Mouse (Mus musculus) left cerebral cortex, postnatal 14 days (tissue): ENCODE data around the gene Dgkq. TPM values are rescaled to one million over a fixed set of nuclear protein-coding genes. Genes with fewer than 3 reads are reported as not detected.
A peak's percentile ranks its signal among the peaks of the same experiment; 100 is the strongest.
"Not testable (repeated sequence)": the region's sequence is repeated elsewhere in the genome, so short reads cannot be mapped to it uniquely, and the experiment has no call there.

Experiments used
- DNase-seq, 2 experiments: peaks; one replicate each; pipeline ENCODE4 v3.0.0; 2021 to 2022; ENCODE audit warnings: low spot score in 2 of 2, mixed read lengths in 1 of 2
- intact Hi-C: fragments of 180-260 bp; cut with DNase I; formaldehyde crosslinking; loops from one replicate; pipeline ENCODE4 v1.15.1; 2025
- total RNA-seq, 2 experiments: library from RNA; stranded (reverse); gene quantifications; 2 replicates each; pipeline ENCODE4 v1.2.3; 2021

Gene Dgkq
- total RNA-seq, 2 experiments from 2014 or later = 51.4 to 53.5 TPM

- DNase-seq = no peak
- intact Hi-C loops = no loop called here
Measured at GRCm38 (mm10) chr5:108636172-108636571, 33.3 kb downstream of the Dgkq start.

GRCm38 (mm10) chr5:108634088-108634487 lies 35.4 kb downstream of the Dgkq start:
- intact Hi-C loops, DNase-seq: not testable (repeated sequence)

GRCm38 (mm10) chr5:108633676-108634075 lies 35.8 kb downstream of the Dgkq start:
- no peak for DNase-seq
- intact Hi-C loops = no loop called here

GRCm38 (mm10) chr5:108629634-108630483 lies 39.6 kb downstream of the Dgkq start, which contains the start of the genes Gak and Tmem175:
Gene Gak, minus strand, starts transcription at chr5:108629755.
Gene Tmem175, plus strand, starts transcription at chr5:108629770.
- intact Hi-C loops = no loop called here
- DNase-seq = peak; percentile 93

- intact Hi-C loops = no loop called here
Measured at GRCm38 (mm10) chr5:108628891-108629633, 40.4 kb downstream of the Dgkq start.

GRCm38 (mm10) chr5:108626050-108626660 lies 43.3 kb downstream of the Dgkq start:
- no peak for DNase-seq
- intact Hi-C loops = no loop called here

More at GRCm38 (mm10) chr5:108628891-108629633, 40.4 kb downstream of the Dgkq start:
- DNase-seq = no peak

GRCm38 (mm10) chr5:108621870-108622269 lies 47.6 kb downstream of the Dgkq start:
- no peak for DNase-seq
- intact Hi-C loops = no loop called here

GRCm38 (mm10) chr5:108610426-108610825 lies 59.0 kb downstream of the Dgkq start:
- intact Hi-C loops = no loop called here
- DNase-seq = no peak

- peak; percentile 13 to 23 for DNase-seq
- intact Hi-C loops = no loop called here
Measured at GRCm38 (mm10) chr5:108602537-108602936, 66.9 kb downstream of the Dgkq start.

GRCm38 (mm10) chr5:108599923-108600322 lies 69.5 kb downstream of the Dgkq start:
- intact Hi-C loops = no loop called here

More at GRCm38 (mm10) chr5:108599923-108600322, 69.5 kb downstream of the Dgkq start:
- DNase-seq = no peak

Other genes starting within 250 kb of the Dgkq start
- gene Atp5k, start 235.2 kb downstream of the Dgkq start, total RNA-seq = 100 to 1,000 TPM; 253 to 266 TPM
- under 1 TPM; 0.22 to 0.51 TPM for gene Mfsd7a, start 220.8 kb downstream of the Dgkq start, total RNA-seq
- 10 to 100 TPM; 60.6 to 64.4 TPM for gene Pcgf3, start 208.4 kb downstream of the Dgkq start, total RNA-seq
- gene Cplx1, start 119.6 kb downstream of the Dgkq start, total RNA-seq = 100 to 1,000 TPM; 527 to 537 TPM
- 10 to 100 TPM; 87.3 to 90.5 TPM for gene Gak, start 39.9 kb downstream of the Dgkq start, total RNA-seq
- 10 to 100 TPM; 38.3 to 44.2 TPM for gene Tmem175, start 39.9 kb downstream of the Dgkq start, total RNA-seq
- 1 to 10 TPM; 9.6 TPM for gene Idua, start 9.3 kb downstream of the Dgkq start, total RNA-seq
- 1 to 10 TPM; 1.3 to 2.6 TPM for gene Slc26a1, start 5.9 kb upstream of the Dgkq start, total RNA-seq
- gene Fgfrl1, start 22.7 kb upstream of the Dgkq start, total RNA-seq = 10 to 100 TPM; 14.4 to 20.7 TPM
- gene Rnf212, start 105.3 kb upstream of the Dgkq start, total RNA-seq = not detected
- gene Tmed11, start 125.7 kb upstream of the Dgkq start, total RNA-seq = not detected
- gene Vmn2r8, start 139.2 kb upstream of the Dgkq start, total RNA-seq = not detected
- not detected for gene Vmn2r9, start 182.9 kb upstream of the Dgkq start, total RNA-seq